14 mouse cellular contexts compared by ENCODE assay signal in genomic region chr19:34284826-34285225, GRCm38 (mm10). TPM values are rescaled to one million over a fixed set of nuclear protein-coding genes. Genes with fewer than 3 reads are reported as not detected.
"Had no signal": no experiment of that assay in that cellular context is flagged by ENCODE, and none has a peak within 500 bp of the region (broad histone marks: within the 10 kb centered on the region; RNA-seq: fewer than 3 reads in every experiment).

No protein-coding gene starts in this region.

- H3K4me2 ChIP-seq: midbrain, embryonic 12.5 days; neural tube, embryonic 12.5 days had no signal

- H3K27me3 ChIP-seq: lung, embryonic 15.5 days; midbrain, embryonic 12.5 days; neural tube, embryonic 12.5 days; stomach, embryonic 15.5 days had no signal

- H3K4me1 ChIP-seq: midbrain, embryonic 10.5 days; midbrain, embryonic 12.5 days; neural tube, embryonic 12.5 days had no signal

- H3K27ac ChIP-seq: midbrain, embryonic 10.5 days; midbrain, embryonic 12.5 days; neural tube, embryonic 12.5 days; stomach, embryonic 15.5 days; stomach, postnatal 0 days had no signal

- H3K9me3 ChIP-seq: lung, embryonic 15.5 days; midbrain, embryonic 10.5 days; midbrain, embryonic 12.5 days; neural tube, embryonic 12.5 days; stomach, embryonic 15.5 days had no signal

- ATAC-seq: liver, postnatal 0 days; midbrain, embryonic 16.5 days had no signal

- H3K36me3 ChIP-seq: lung, embryonic 15.5 days; midbrain, embryonic 10.5 days; midbrain, embryonic 12.5 days; neural tube, embryonic 12.5 days; stomach, embryonic 15.5 days had no signal

- H3K4me3 ChIP-seq: midbrain, embryonic 10.5 days; midbrain, embryonic 12.5 days; neural tube, embryonic 12.5 days; stomach, embryonic 15.5 days had no signal

- DNase-seq: liver, postnatal 0 days; lung, adult 2 months; right cerebral cortex, postnatal 14 days; thymus, adult 2 months; thymus, postnatal 25 days had no signal

- H3K9ac ChIP-seq: liver, postnatal 0 days; lung, embryonic 15.5 days; midbrain, embryonic 12.5 days; neural tube, embryonic 12.5 days; stomach, embryonic 15.5 days had no signal

RNA-seq across cellular contexts. Expression of gene Fas, which starts 5.6 kb away (rescaled TPM):
- polyA plus RNA-seq: testis, adult 2 months had no signal

RNA-seq across cellular contexts. Expression of gene Acta2, which starts 29.4 kb away (rescaled TPM):
- total RNA-seq: megakaryocyte-erythroid progenitor cell, adult 5-6 weeks had no signal
